Mouse (Mus musculus): ENCODE results near the gene Nup205. TPM values are rescaled to one million over a fixed set of nuclear protein-coding genes. Genes with fewer than 3 reads are reported as not detected.

Nup205 gene
- total and polyA plus RNA-seq, 3 experiments, result 8.2 to 99.2 (median 93.8) TPM

- no peak for DNase-seq (ENCODE audit: low spot score)
- no peaks in the 10 kb centered on the region for H3K36me3 ChIP-seq (replicated peaks)
- no peak for TF ChIP-seq CTCF (IDR thresholded peaks at IDR 0.05; ENCODE audit: low read depth, low read length)
- TF ChIP-seq GATA1 (IDR thresholded peaks at IDR 0.05; ENCODE audit: borderline replicate concordance, low read length), result no peak
- H3K9me3 ChIP-seq (replicated peaks), result no peaks in the 10 kb centered on the region
- H3K27me3 ChIP-seq (ENCODE audit: insufficient read depth, low read length), result peaks cover 50% of the 10 kb centered on the region
- no peak for ATAC-seq (ENCODE audit: extremely low read depth, insufficient number of reproducible peaks, low FRiP score, poor library complexity, severe bottlenecking)
- H3K4me1 ChIP-seq (ENCODE audit: insufficient read depth, low read depth, low read length), result peaks cover 3% of the 10 kb centered on the region
- no peak overlapping the region for H3K4me3 ChIP-seq (ENCODE audit: low read depth, low read length)
Observed at GRCm38 (mm10) chr6:35288920-35289319, 111.7 kb downstream of the Nup205 start.

- Histone ChIP-seq H3K36me3 (replicated peaks) (no peaks in the 10 kb centered on the region), H3K4me3 (ENCODE audit: low read depth, low read length) (no peak overlapping the region), H3K4me1 (ENCODE audit: insufficient read depth, low read depth, low read length) (peaks cover 3% of the 10 kb centered on the region), H3K9me3 (replicated peaks) (no peaks in the 10 kb centered on the region), H3K27me3 (ENCODE audit: insufficient read depth, low read length) (peaks cover 46% of the 10 kb centered on the region)
- TF ChIP-seq GATA1 (IDR thresholded peaks at IDR 0.05; ENCODE audit: borderline replicate concordance, low read length) (no peak), GATA2 (IDR thresholded peaks at IDR 0.05; ENCODE audit: borderline replicate concordance, low read depth, low read length) (no peak), TAL1 (conservative IDR thresholded peaks at IDR 0.05; ENCODE audit: low read depth, low read length) (no peak), POLR2AphosphoS5 (IDR thresholded peaks at IDR 0.05; ENCODE audit: insufficient replicate concordance, low read depth, low read length) (no peak), CTCF (IDR thresholded peaks at IDR 0.05; ENCODE audit: low read depth, low read length) (no peak)
- DNase-seq (ENCODE audit: low spot score), result no peak
- no peak for ATAC-seq (ENCODE audit: extremely low read depth, insufficient number of reproducible peaks, low FRiP score, poor library complexity, severe bottlenecking)
Observed at GRCm38 (mm10) chr6:35289676-35290075, 112.5 kb downstream of the Nup205 start.

- TF ChIP-seq POLR2AphosphoS5 (IDR thresholded peaks at IDR 0.05; ENCODE audit: insufficient replicate concordance, low read depth, low read length) (no peak), TAL1 (conservative IDR thresholded peaks at IDR 0.05; ENCODE audit: low read depth, low read length) (no peak), GATA2 (IDR thresholded peaks at IDR 0.05; ENCODE audit: borderline replicate concordance, low read depth, low read length) (no peak), CTCF (IDR thresholded peaks at IDR 0.05; ENCODE audit: low read depth, low read length) (no peak), GATA1 (IDR thresholded peaks at IDR 0.05; ENCODE audit: borderline replicate concordance, low read length) (no peak)
- no peaks in the 10 kb centered on the region for H3K9me3 ChIP-seq (replicated peaks)
- no peak for ATAC-seq (ENCODE audit: extremely low read depth, insufficient number of reproducible peaks, low FRiP score, poor library complexity, severe bottlenecking)
- peaks cover 34% of the 10 kb centered on the region for H3K27me3 ChIP-seq (ENCODE audit: insufficient read depth, low read length)
- no peaks in the 10 kb centered on the region for H3K4me1 ChIP-seq (ENCODE audit: insufficient read depth, low read depth, low read length)
- no peak for DNase-seq (ENCODE audit: low spot score)
- no peaks in the 10 kb centered on the region for H3K36me3 ChIP-seq (replicated peaks)
- H3K4me3 ChIP-seq (ENCODE audit: low read depth, low read length), result no peak overlapping the region
Observed at GRCm38 (mm10) chr6:35294964-35295363, 117.7 kb downstream of the Nup205 start.

GRCm38 (mm10) chr6:35297001-35297400 lies 119.8 kb downstream of the Nup205 start:
- no peaks in the 10 kb centered on the region; the same call in 1 of the 2 replicates for H3K4me1 ChIP-seq (ENCODE audit: insufficient read depth, low read depth, low read length)
- DNase-seq (ENCODE audit: low spot score), result no peak

More at GRCm38 (mm10) chr6:35297001-35297400, 119.8 kb downstream of the Nup205 start:
- Histone ChIP-seq H3K4me3 (ENCODE audit: low read depth, low read length) (no peak overlapping the region), H3K36me3 (replicated peaks) (no peaks in the 10 kb centered on the region), H3K27me3 (ENCODE audit: insufficient read depth, low read length) (peaks cover 35% of the 10 kb centered on the region), H3K9me3 (replicated peaks) (no peaks in the 10 kb centered on the region)
- ATAC-seq (ENCODE audit: extremely low read depth, insufficient number of reproducible peaks, low FRiP score, poor library complexity, severe bottlenecking), result no peak
- TF ChIP-seq GATA1 (IDR thresholded peaks at IDR 0.05; ENCODE audit: borderline replicate concordance, low read length), result no peak
- TF ChIP-seq GATA2 (IDR thresholded peaks at IDR 0.05; ENCODE audit: borderline replicate concordance, low read depth, low read length), result no peak
- TF ChIP-seq CTCF (IDR thresholded peaks at IDR 0.05; ENCODE audit: low read depth, low read length), result no peak
- TF ChIP-seq TAL1 (conservative IDR thresholded peaks at IDR 0.05; ENCODE audit: low read depth, low read length), result no peak
- TF ChIP-seq POLR2AphosphoS5 (IDR thresholded peaks at IDR 0.05; ENCODE audit: insufficient replicate concordance, low read depth, low read length), result no peak

Other genes with a start within 250 kb of the Nup205 start
- 3.0 TPM in 1 of 2 replicates, not detected in the other for gene Slc23a4, start 189.0 kb upstream of the Nup205 start, total RNA-seq (2014; fragmentation: Nextera tagmentation)
- gene Slc23a4, start 189.0 kb upstream of the Nup205 start, total RNA-seq (2017), result 0.12 and 0.44 TPM in 2 replicates
- 0.05 and 0.10 TPM in 2 replicates for gene Slc23a4, start 189.0 kb upstream of the Nup205 start, polyA plus RNA-seq (2012)
- 92.4 and 132 TPM in 2 replicates for gene Cnot4, start 43.7 kb upstream of the Nup205 start, total RNA-seq (2014; fragmentation: Nextera tagmentation)
- 26.2 and 28.7 TPM in 2 replicates for gene Cnot4, start 43.7 kb upstream of the Nup205 start, total RNA-seq (2017)
- 3.9 and 7.5 TPM in 2 replicates for gene Cnot4, start 43.7 kb upstream of the Nup205 start, polyA plus RNA-seq (2012)
- not detected in 2 replicates for gene Slc13a4, start 130.7 kb downstream of the Nup205 start, total RNA-seq (2014; fragmentation: Nextera tagmentation)
- gene Slc13a4, start 130.7 kb downstream of the Nup205 start, total RNA-seq (2017), result 0.05 and 0.17 TPM in 2 replicates
- not detected in 2 replicates for gene Slc13a4, start 130.7 kb downstream of the Nup205 start, polyA plus RNA-seq (2012)
- not detected in 2 replicates for gene Fam180a, start 148.7 kb downstream of the Nup205 start, total RNA-seq (2014; fragmentation: Nextera tagmentation)
- gene Fam180a, start 148.7 kb downstream of the Nup205 start, total RNA-seq (2017), result not detected in 2 replicates
- gene Fam180a, start 148.7 kb downstream of the Nup205 start, polyA plus RNA-seq (2012), result not detected in 2 replicates